Mouse (Mus musculus) embryonic facial prominence, embryonic 14.5 days (tissue): Measurements from ENCODE around the gene Clec12a. TPM values are rescaled to one million over a fixed set of nuclear protein-coding genes. Genes with fewer than 3 reads are reported as not detected.

Experiments used
- ATAC-seq: fragments of 200-750 bp; cut with Nextera tagmentation; 2 replicates; pipeline ENCODE4 v1.8.0; 2017; ENCODE audit warnings: low read depth, moderate number of reproducible peaks, moderate TSS enrichment
- DNase-seq: peaks from one replicate; pipeline ENCODE4 v3.0.0-alpha.2; 2015; ENCODE audit warnings: low spot score
- H3K27ac ChIP-seq: fragments of 300-500 bp; sonication (generic); replicated peaks from 2 replicates; pipeline ENCODE4 v1.5.1; 2014; ENCODE audit warnings: low read depth, mild to moderate bottlenecking, low read length, moderate library complexity
- H3K27me3 ChIP-seq: fragments of 300-500 bp; sonication (generic); replicated peaks from 2 replicates; pipeline ENCODE4 v1.6.1; 2014; ENCODE audit warnings: low read length; ENCODE audit not compliant: control insufficient read depth, insufficient read depth
- H3K36me3 ChIP-seq: fragments of 300-500 bp; sonication (generic); 2 replicates; pipeline ENCODE4 v1.6.1; 2014; ENCODE audit warnings: low read length, mixed read lengths; ENCODE audit not compliant: control insufficient read depth, insufficient read depth
- H3K4me1 ChIP-seq: fragments of 300-500 bp; sonication (generic); 2 replicates; pipeline ENCODE4 v1.6.1; 2014; ENCODE audit warnings: antibody characterized with exemption, low read length; ENCODE audit not compliant: control insufficient read depth, insufficient read depth
- H3K4me2 ChIP-seq: fragments of 300-500 bp; sonication (generic); 2 replicates; pipeline ENCODE4 v1.6.1; 2014; ENCODE audit warnings: low read depth, mild to moderate bottlenecking, low read length, moderate library complexity, mixed read lengths
- H3K4me3 ChIP-seq: fragments of 300-500 bp; sonication (generic); 2 replicates; pipeline ENCODE4 v1.5.1; 2014; ENCODE audit warnings: low read depth, mild to moderate bottlenecking, low read length
- H3K9ac ChIP-seq: fragments of 300-500 bp; sonication (generic); 2 replicates; pipeline ENCODE4 v1.6.1; 2014; ENCODE audit warnings: low read depth, mild to moderate bottlenecking, low read length, moderate library complexity, mixed read lengths
- H3K9me3 ChIP-seq: fragments of 300-500 bp; sonication (generic); 2 replicates; pipeline ENCODE4 v1.6.1; 2016; ENCODE audit warnings: low read length; ENCODE audit not compliant: control insufficient read depth
- WGBS: fragments of 180-500 bp; shearing (Covaris S2); extraction: QIAGEN DNeasy Blood & Tissue Kit; methylation state at CpG from one replicate; pipeline ENCODE4 v1.1.7; 2014; 5-methylcytosine and 5-hydroxymethylcytosine counted together
- polyA plus RNA-seq: library from polyadenylated mRNA; unstranded; fragments of >200 nt; fragmentation: Nextera tagmentation; extraction: Ambion mirVana; gene quantifications from 2 replicates; pipeline ENCODE4 v1.2.1, GENCODE M21; 2014

Gene Clec12a
- polyA plus RNA-seq, 1 experiment from 2014 or later: 3.0 TPM

- no peaks in the 10 kb centered on the region for H3K27me3 ChIP-seq
- H3K9me3 ChIP-seq: no peaks in the 10 kb centered on the region
- no peak overlapping the region for H3K27ac ChIP-seq
- no peak overlapping the region for H3K4me2 ChIP-seq
- H3K9ac ChIP-seq: no peak overlapping the region
- H3K4me3 ChIP-seq: no peak overlapping the region
- H3K36me3 ChIP-seq: no peaks in the 10 kb centered on the region
- no peak for DNase-seq
- WGBS: 76% methylated on average over 4 of the region's 4 CpGs
- H3K4me1 ChIP-seq: no peaks in the 10 kb centered on the region
- ATAC-seq: no peak
Observed at GRCm38 (mm10) chr6:129385000-129385399, 42.5 kb downstream of the Clec12a start.

- WGBS: 87% methylated on average over 2 of the region's 2 CpGs
Observed at GRCm38 (mm10) chr6:129385774-129386173, 43.3 kb downstream of the Clec12a start, which contains the start of gene Clec12b. TSS of gene Clec12b (minus strand) at chr6:129385874.

DNA sequence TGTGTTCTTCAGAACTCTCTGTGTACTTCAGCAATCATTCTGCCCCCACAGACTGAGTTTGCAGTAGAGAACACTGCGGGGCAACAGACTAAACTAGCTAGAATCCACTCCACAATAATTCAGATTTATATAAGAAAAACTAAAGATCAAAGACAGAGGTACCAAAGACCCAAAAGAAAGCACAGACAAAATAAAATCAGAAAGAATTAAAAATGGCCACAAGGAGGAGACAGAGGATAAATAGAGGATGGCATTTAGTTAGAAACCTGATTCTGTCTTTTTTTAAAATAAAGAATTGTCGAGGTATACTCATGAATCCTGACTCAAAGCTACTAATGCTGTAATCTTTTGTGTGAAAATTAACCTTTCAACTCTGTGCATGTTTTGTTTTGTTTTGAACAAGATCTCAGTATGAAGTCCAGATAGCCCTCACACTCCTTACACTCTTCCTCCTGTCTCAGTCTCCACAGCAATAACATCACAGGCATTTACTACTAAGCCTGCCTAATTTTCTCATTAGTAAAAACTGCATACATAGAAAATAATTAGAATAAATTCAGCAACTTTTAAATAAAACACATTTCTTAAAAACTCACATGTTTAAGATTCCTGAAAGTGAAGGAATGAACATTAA is 50.7 kb downstream of the Clec12a start:
- WGBS: 23% methylated on average over 2 of the region's 2 CpGs
- H3K4me3 ChIP-seq: no peak overlapping the region
- DNase-seq (peak; percentile 9), ATAC-seq (no peak)
- no peaks in the 10 kb centered on the region for H3K9me3 ChIP-seq
- no peak overlapping the region for H3K27ac ChIP-seq
- no peaks in the 10 kb centered on the region for H3K4me1 ChIP-seq
- H3K4me2 ChIP-seq: no peak overlapping the region
- H3K36me3 ChIP-seq: no peaks in the 10 kb centered on the region
- H3K27me3 ChIP-seq: no peaks in the 10 kb centered on the region
- H3K9ac ChIP-seq: no peak overlapping the region

More at GRCm38 (mm10) chr6:129385774-129386173, 43.3 kb downstream of the Clec12a start, which contains the start of gene Clec12b:
- Histone ChIP-seq H3K4me1 (no peaks in the 10 kb centered on the region), H3K9ac (no peak within 1 kb of the TSS), H3K4me2 (no peak within 1 kb of the TSS), H3K27me3 (no peaks in the 10 kb centered on the region), H3K4me3 (no peak within 1 kb of the TSS), H3K36me3 (no peaks in the 10 kb centered on the region), H3K27ac (no peak within 1 kb of the TSS), H3K9me3 (no peaks in the 10 kb centered on the region)
- DNase-seq: no peak
- no peak for ATAC-seq

DNA sequence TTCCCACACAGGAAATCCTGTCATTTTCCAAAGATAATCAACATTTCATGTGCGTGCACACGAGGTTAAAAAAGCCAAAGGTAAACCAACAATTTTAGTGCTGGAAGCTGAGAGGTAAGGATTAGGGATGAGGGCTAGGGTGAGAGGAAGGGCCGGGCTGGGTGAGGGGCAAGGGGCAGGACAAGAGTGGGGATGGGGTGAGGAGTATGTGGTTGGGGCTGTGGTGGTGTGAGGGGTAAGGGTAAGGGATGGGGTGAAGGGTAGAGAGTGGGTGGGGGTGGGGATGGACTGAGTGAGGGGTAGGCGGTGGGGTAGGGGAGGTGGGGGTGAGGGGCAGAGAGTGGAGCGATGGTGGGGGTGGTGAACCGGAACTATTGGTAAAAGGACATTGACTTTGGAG is 51.2 kb downstream of the Clec12a start:
- H3K4me1 ChIP-seq: no peaks in the 10 kb centered on the region
- WGBS: 64% methylated on average over 6 of the region's 6 CpGs
- H3K4me2 ChIP-seq: no peak overlapping the region
- no peak overlapping the region for H3K9ac ChIP-seq
- ATAC-seq (no peak), DNase-seq (no peak)
- H3K36me3 ChIP-seq: no peaks in the 10 kb centered on the region
- no peaks in the 10 kb centered on the region for H3K27me3 ChIP-seq
- no peak overlapping the region for H3K27ac ChIP-seq
- H3K9me3 ChIP-seq: no peaks in the 10 kb centered on the region
- H3K4me3 ChIP-seq: no peak overlapping the region

- H3K9me3 ChIP-seq: no peaks in the 10 kb centered on the region
- H3K4me1 ChIP-seq: no peaks in the 10 kb centered on the region
- H3K36me3 ChIP-seq: no peaks in the 10 kb centered on the region
- H3K4me2 ChIP-seq: no peak within 1 kb of the TSS
- H3K4me3 ChIP-seq: no peak within 1 kb of the TSS
- ATAC-seq (no peak), DNase-seq (no peak)
- WGBS: 79% methylated on average over 8 of the region's 8 CpGs
- H3K9ac ChIP-seq: no peak within 1 kb of the TSS
- H3K27me3 ChIP-seq: no peaks in the 10 kb centered on the region
- no peak within 1 kb of the TSS for H3K27ac ChIP-seq
Observed at GRCm38 (mm10) chr6:129396997-129397396, 54.5 kb downstream of the Clec12a start, which contains the start of gene Clec1b. TSS of gene Clec1b (plus strand) at chr6:129397297.

GRCm38 (mm10) chr6:129399945-129400344 is 57.5 kb downstream of the Clec12a start:
- H3K9me3 ChIP-seq: no peaks in the 10 kb centered on the region
- 57% methylated on average over 6 of the region's 6 CpGs for WGBS
- H3K36me3 ChIP-seq: no peaks in the 10 kb centered on the region
- no peak for ATAC-seq
- no peak overlapping the region for H3K4me3 ChIP-seq
- H3K4me1 ChIP-seq: no peaks in the 10 kb centered on the region
- no peak overlapping the region for H3K9ac ChIP-seq
- H3K27me3 ChIP-seq: no peaks in the 10 kb centered on the region
- peak; percentile 46 for DNase-seq
- H3K4me2 ChIP-seq: no peak overlapping the region
- no peak overlapping the region for H3K27ac ChIP-seq

DNA sequence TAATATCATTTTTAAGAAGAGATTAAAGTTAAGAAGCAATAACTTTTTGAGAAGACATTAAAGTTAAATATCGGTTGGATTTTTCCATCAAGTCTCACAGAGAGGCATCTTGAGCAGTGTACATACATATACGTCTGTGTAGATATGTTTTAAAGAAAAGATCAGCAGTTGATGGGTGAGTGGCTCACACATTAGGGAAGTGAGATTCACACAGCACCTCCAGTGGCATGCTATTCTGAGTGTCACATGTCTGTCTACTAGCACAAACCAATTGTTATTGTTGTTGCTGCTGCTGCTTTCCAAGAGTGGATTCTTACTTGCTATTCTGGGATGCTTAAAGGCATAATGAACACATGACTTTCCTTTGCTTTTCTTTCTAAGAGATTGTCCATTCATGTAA is 59.9 kb downstream of the Clec12a start:
- Histone ChIP-seq H3K4me3 (no peak overlapping the region), H3K4me1 (no peaks in the 10 kb centered on the region), H3K27ac (no peak overlapping the region), H3K27me3 (no peaks in the 10 kb centered on the region), H3K9me3 (no peaks in the 10 kb centered on the region), H3K36me3 (no peaks in the 10 kb centered on the region), H3K9ac (no peak overlapping the region), H3K4me2 (no peak overlapping the region)
- WGBS: 75% methylated on average over 2 of the region's 2 CpGs
- ATAC-seq: no peak
- no peak for DNase-seq

DNA sequence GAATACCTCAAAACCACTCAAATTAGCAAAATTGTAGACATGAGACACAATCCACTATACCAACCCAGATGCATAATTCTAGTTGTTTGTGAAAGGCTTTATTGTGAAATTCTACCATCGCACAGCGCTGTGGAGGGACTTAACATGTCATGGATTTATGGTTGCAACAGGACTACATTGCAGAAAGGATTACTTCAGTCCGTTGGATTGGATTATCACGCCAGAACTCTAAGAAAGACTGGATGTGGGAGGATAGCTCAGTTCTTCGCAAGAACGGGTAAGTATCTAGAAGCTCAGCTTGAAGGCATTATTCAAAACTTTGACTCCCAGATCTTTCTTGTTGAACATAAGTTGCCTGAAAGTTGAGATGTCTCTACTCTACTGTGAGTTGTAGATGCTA is 60.9 kb downstream of the Clec12a start:
- no peak for ATAC-seq
- Histone ChIP-seq H3K4me2 (no peak overlapping the region), H3K4me1 (no peaks in the 10 kb centered on the region), H3K9ac (no peak overlapping the region), H3K4me3 (no peak overlapping the region), H3K27me3 (no peaks in the 10 kb centered on the region), H3K36me3 (no peaks in the 10 kb centered on the region), H3K27ac (no peak overlapping the region), H3K9me3 (no peaks in the 10 kb centered on the region)
- 86% methylated on average over 6 of the region's 6 CpGs for WGBS
- DNase-seq: peak; percentile 12

- DNase-seq (no peak), ATAC-seq (no peak)
- H3K4me3 ChIP-seq: no peak overlapping the region
- H3K27ac ChIP-seq: no peak overlapping the region
- no peaks in the 10 kb centered on the region for H3K9me3 ChIP-seq
- no peak overlapping the region for H3K9ac ChIP-seq
- H3K4me2 ChIP-seq: no peak overlapping the region
- no peaks in the 10 kb centered on the region for H3K4me1 ChIP-seq
- H3K36me3 ChIP-seq: no peaks in the 10 kb centered on the region
- no peaks in the 10 kb centered on the region for H3K27me3 ChIP-seq
Observed at GRCm38 (mm10) chr6:129405999-129406398, 63.5 kb downstream of the Clec12a start.
